Mouse (Mus musculus): ENCODE results near the gene Aes.
A peak's percentile ranks its signal among the peaks of the same experiment; 100 is the strongest.

The Aes gene

DNA sequence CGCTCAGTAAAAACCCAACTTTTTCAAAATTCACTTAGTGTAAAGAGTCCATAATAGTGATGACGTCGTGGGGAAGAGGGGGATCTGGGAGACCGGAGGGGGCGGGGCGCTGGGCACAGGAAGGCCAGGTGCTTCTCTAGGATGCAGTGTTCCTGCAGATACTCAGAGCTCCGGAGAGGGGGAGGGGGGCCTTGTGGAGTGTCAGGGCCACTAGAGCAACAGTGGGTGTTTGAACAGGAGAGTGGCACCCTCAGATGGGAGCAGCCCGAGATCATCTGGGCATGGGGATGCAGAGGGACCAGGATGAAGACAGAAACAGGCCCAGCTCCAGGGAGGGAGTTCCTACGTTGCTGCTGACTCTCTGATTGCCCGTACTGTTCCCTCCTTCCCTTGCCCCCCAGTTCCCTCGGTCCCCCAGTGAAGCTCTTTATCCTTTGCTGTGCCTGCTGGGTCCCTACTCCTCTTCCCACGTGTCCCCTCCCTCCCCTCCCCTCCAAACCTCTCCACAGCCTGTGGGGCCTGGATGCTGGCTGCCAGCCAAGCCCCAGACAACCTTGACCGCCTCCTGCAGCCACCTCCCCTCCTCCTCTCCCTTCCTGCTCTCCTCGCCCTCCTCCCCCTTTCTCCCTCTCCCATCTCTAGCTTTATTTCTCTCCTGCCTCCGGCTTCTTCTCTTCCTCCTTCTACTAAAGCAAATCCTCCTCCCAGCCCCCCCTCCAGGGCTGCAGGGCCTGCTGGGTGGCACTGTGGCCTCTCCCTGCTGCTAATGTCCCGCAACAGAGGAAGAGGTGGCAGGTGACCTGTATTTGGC lies 9.3 kb downstream of the Aes start:
- DNase-seq (ENCODE audit: low spot score) = no peak

DNA sequence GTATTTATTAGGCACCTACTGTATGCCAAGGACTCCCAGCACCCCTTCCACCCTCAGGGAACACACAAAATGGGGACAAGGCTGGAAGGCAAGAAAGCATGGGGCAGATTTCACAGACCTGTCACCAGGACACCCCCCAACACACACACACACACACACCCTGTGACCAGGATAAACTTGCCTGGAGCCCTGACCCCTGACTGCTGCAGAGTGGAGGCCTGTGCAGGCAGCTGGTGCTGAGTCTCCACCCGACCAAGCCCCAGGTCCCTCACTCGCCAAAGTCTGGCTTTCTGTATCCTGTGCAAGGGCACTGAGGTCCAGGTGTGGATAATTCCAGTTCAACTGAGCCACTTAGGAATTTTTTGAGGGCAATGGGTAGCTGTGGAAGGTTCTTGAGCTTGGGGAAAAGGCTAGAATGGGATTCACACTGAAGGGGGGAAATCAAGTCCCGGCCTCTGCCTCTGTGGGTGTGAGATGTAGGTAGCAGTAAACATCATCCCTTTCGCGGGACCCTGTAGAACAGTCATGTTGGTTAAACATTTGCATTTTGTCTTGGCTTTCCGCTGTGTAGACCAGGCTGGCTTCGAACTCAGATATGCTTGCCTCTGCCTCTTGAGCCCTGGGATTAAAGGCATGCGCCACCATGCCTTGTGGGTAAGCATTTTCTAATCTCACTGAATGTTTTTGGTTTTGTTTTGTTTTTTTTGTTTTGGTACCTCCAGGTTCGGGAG lies 10.4 kb downstream of the Aes start:
- DNase-seq (ENCODE audit: low spot score) = no peak

DNA sequence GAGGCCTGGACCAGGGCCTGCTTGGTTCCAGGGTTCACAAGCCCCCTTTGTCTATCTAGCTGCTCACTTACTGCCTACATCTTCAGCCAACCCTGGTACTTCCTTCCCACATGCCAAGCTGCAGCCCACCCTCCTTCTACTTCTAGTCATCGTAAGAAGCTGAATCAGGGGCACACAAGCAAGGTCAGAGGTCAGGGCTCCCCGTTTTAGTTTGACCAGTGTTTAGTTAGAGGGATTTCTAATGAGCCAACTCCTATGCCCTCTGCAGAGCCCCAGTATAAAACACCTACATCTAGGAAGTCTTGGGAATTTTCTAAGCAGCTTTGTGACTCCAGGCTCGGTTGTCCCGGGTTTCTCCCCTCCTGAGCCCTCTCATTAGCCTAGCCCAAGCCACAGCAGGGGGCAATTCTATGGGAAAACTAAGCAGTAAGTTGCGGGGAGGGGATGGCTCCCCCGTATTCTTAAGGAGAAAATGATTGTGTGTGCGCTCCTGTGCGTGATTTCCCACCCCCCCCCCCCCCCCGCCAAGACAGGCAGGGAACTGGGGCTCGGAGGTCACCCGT lies 11.0 kb downstream of the Aes start:
- no peak for DNase-seq (ENCODE audit: low spot score)

DNA sequence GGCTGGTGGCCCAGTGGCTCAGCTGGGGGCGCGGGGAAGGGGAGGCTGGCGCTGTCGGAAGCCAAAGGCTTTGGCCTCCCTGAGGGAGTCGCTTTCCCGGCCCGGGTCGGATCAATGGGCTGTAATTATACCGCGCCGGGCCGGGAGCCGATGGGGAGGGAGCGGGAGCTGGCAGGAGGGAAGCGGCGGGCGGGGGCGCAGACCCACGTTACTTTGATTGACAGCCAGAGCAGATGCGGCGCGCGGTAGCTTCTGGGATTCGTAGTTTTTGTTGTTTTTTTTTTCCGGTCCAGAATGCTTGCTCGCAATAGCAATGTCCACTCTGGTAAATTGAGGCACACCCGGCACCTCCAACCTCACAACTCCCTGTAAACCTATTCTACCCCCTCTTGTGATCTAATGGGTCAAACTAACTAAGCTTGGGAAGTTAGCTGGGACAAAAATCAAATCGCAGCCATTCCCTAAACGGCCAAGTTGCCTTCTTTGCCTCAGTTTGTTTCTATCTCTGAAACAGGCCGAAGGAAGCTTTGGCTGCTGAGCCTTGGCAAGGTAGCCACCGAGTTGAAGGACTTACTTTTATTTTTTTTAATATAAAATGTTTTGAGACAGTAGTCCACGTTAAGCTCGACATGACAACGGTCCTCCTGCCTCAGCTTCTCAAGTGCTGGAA lies 11.7 kb downstream of the Aes start:
- DNase-seq (ENCODE audit: low spot score) = peak; percentile 61

DNA sequence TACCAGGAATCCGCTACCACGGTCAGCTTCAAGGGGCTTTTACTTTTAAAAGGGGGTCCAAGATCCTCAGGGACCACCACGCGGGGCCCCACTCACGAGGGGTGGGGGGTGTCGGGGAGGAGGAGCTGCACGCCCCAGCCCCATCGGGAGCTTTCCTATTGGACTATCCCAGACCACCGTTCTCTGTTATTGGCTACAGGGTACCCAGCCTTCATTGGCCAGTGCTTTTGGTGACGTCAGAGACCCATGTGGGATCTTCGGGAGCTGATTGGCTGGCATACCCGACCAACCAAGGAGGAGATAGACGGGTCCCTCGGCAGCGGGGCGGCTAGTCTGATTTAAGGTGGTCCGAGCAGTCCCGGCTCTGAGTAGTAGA lies 12.2 kb downstream of the Aes start:
- peak; percentile 79 for DNase-seq (ENCODE audit: low spot score)

DNA sequence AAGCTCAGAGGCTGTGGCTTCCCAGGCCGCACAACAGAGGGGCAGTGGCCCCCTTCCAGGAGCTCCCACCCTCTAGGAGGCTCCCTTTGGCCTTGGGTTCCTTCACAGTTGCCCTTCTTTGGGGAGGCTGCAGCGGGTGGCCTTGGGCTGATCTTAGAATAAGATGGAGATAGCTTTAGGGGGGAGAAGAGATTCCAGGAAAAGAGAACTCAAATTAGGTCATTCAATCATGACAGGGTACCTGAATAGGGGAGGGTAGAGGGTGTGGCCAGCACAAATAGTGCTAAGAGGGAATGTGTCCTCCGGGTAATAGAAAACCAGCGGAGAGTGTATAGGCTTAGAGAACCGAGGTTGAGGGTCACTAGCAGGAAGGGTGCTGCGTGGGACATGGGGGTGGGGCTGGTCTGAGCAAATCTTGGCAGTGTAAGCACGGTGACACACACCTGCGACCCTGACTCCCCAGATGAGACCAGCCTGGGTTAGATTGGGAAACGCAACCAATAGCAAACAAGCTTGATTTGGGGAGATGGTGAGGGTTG lies 12.9 kb downstream of the Aes start:
- no peak for DNase-seq (ENCODE audit: low spot score)

DNA sequence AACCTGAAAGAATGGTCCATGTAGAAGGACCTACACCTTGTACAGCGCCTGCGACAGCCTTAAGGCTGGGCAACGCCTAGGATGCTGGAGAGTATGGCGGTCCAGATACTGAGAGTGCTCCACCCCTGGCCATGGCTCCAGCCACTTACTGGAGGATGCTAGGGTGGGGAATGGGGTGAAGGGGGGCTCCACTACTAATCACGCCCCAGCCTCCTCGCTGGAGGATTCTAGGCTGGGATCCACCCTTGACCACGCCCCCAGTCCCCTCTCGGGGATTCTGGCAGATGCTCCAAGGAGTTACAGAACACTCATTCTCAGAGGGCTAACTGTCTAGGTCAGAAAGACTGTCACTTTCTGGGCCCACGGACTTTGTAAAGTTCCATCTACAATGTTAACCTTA lies 13.7 kb downstream of the Aes start:
- DNase-seq (ENCODE audit: low spot score) = no peak

DNA sequence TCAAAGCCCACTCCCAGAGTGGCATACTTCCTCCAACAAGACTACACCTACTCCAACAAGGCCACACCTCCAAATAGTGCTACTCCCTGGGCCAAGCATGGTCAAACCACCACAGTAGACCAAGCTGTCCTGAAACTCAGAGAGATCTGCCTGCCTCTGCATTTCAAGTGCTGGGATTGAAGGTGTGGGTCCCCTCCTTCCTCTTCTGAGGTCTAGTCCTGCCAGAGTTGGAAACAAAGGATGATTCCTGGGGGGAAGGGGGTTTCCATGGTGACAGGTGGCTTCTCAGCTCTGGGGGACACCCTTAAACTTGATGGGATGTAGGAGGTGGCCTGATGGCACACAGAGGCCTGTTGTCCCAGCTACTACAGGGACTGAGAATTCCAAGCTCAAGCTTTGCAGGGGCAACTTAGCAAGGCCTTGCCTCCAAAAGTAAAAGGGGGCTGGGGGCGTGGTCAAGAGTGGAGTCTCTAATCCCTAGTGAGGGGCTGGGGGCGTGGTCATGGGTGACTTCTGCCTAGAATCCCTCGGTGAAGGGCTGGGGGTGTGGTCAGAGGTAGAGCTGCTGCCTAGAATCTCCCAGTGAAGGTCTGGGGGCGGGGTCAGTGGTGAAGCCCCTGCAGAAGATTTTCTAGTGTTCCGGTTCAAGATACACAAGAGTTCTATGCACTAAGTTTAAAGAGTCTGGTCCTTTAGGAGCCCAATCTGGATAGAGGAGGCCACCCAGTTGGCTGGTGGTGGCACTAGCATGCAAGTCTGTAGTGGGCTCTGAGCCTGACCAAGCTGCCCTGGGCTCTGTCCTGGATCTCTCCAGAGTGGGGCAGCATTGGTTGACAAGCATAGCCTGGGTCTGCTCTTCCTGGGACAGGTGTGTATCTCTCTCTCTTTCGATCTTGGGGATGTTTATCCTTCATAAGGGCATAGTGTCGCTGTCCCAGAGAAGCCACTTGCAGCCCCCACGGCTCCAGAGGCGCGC lies 15.1 kb downstream of the Aes start, which contains the start of gene Tle2:
Tle2 (plus strand) TSS at position 481 of the 976 bp plus-strand sequence.
- no peak for DNase-seq (ENCODE audit: low spot score)

DNA sequence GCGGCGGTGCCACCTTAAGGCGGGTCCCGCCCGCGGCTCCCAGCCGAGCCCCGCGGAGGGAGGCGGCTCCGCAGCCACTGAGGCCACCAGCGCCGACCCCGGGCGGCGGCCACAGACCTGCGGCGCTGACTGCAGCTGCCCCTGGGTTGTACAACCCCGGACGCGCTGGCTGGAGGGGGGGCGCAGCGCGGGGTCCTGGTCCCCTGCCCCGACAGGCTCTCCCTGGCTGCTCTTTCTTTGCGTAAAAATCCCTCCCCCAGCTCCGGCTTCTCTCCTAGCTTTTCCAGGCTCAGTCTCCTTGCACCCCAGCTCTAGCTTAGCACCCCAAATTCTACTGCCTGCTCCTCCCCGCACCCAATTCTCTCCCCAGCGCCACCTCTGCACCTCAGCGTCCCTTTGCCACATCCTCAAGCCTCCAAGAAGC lies 15.9 kb downstream of the Aes start:
- DNase-seq (ENCODE audit: low spot score) = no peak

DNA sequence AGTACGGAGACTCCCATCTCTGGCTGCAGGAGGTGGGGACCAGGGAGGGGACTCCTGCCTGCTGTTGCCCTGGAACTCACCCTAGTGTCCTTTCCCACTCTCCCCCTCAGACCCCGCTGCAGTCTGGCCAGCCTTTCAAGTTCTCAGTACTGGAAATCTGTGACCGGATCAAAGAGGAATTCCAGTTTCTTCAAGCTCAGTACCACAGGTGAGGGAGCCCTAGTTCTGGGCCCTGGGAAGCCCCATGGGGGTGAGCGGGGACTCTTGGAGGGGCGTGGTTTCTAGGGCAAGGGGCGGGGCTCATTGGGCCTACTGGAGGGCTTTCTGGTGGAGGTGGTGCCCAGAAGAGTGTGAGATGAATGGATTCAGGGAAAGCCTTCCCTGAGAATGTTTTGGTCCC lies 16.4 kb downstream of the Aes start:
- DNase-seq (ENCODE audit: low spot score) = no peak

DNA sequence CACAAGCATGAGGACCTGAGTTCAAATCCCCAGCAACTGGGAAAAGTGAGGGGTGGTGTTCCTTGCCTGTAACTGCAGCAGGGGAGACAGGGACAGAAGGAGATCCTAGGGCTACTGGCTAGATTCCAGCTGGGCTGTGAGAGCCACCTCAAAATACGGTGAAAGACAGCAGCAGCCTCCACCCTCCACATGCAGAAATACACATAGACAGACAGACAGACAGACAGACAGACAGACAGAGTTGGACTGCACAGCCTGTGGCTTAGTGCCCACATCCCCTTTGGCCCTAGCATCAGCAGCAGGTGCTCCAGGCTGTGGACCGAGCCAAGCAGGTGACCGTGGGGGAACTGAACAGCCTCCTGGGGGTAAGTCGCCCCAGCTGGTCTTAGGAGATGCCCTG lies 20.7 kb downstream of the Aes start:
- DNase-seq (ENCODE audit: low spot score) = no peak

DNA sequence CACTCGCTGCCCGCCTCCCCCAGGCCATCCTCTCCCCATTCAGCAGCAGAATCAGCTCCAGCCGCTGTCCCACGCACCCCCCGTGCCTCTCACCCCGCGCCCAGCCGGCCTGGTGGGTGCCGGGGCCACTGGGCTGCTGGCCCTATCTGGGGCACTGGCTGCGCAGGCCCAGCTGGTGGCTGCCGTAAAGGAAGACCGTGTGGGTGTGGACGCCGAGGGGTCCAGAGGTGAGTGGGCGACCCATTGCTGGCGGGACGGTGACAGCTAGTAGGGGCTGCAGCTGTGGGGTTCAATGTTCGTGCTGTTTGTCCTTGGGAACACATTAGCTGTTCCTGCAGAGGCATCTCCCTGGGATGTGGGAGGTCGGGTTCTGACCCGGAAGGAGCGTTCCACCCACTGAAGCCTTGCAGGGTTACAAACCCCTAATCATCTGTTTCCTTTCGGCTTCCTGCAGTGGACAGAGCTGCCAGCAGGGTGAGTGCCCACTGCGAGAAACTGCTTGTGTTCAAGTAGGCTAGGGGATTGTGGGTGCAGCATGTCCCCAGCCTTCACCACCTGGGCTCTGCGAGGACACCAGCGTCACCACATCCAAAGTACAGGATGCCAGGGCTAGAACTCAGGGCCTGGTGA lies 21.3 kb downstream of the Aes start:
- no peak for DNase-seq (ENCODE audit: low spot score)

DNA sequence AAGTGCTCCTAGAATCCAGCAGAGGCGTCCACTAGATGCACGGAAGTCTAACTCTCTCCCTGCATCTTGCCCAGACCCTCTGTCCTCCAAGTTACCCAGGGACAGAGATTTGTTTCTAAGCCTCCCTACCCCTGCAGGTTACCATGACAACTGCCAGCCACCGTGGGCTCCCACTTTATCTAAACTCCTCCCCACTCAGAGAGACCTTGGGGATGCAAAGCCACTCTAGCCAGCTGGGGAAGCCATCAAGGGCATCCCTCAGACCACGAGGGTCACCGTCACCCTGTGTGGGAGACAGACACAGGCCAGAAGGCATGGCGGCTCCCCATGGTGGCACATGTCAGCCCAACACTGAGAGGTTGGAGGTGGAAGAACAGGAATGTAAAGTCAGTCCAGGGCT lies 24.1 kb downstream of the Aes start:
- no peak for DNase-seq (ENCODE audit: low spot score)

DNA sequence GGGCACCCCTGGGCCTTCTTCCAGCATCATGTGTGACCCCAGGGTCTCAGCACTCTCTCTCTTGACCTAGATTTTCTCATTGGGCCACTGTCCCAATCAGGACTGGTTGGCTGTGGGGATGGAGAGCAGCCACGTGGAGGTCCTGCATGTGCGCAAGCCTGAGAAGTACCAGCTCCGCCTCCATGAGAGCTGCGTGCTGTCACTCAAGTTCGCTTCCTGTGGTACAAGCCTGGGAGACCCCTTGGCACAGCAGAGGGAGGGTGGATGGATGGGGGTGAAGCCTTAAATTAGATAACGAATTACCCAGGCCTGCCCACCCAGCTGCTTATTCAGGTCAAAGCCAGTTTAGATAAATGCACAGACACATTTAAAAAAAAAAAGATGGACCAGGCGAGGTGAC lies 29.5 kb downstream of the Aes start:
- no peak for DNase-seq (ENCODE audit: low spot score)

DNA sequence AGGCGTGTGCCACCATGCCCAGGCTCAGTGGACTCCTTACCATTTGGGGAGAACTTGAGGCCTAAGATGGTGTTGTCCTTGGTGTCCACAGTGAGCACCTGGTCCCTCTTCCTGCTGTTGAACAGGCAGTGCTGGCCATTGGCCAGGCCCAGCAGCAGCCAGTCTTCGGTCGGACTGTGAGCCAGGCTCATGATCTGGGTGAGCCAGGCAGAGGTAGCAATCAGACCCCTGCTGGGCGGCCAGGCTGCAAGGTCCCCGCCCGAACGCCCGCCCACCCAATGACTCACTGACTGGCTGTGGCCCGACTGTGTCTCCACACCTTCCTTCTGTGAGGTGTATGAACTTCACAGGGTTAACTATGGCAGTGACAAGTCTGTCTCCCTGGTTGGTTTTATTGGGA lies 32.6 kb downstream of the Aes start:
- DNase-seq (ENCODE audit: low spot score) = no peak

DNA sequence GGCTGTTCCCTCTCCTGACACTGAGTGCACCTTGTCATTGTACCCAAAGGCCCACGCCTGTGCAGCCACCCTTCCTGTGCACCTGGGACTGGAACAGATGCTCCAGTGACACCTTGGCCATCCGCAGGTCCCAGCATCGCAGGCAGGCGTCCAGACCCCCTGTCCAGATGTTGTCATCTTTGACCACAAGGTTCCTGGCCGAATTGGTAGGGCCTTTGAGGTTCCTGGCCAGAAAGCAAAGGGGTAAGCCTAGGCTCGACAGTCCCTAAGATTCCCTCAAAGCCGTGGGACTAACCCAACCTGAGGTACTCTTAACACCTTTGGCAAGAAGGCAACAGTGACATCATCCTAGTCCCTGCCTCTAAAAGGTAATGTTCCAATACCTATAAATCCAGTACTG lies 33.3 kb downstream of the Aes start:
- no peak for DNase-seq (ENCODE audit: low spot score)

DNA sequence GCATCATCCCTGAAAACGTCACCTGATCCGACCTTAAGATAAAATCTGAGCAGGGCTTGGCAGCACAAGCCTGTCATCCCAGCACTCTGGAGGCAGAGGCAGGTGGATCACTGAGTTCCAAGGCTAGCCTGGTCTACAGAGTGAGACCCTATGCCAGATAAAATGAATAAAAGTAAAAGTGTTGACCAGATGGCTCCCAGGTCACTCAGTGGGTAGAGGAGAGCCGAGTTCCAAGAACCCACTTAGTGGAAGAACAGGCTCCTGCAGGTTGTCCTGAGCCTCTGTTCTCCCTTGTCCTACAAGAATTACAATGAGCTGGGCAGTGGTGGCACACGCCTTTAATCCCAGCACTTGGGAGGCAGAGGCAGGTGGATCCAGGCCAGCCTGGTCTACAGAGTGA lies 33.9 kb downstream of the Aes start:
- DNase-seq (ENCODE audit: low spot score) = no peak

DNA sequence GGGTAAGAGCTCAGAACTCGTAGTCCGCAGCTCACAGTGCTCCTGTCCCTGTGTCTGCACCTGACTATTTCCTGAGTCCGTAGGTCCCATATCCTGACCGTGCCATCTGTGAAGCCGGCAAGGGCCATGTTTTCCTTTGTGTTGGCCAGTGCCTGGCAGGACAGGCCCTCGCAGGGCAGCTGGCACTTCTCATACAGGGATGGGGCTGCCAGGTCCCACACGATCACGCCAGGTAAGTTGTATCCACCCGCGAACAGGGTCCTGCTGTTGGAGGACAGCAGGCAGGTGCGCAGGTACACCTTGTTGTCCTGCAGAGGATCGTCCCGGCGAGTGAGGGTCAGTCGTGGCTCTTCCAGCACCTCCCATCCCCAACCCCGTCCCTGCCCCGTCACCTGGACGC lies 34.6 kb downstream of the Aes start:
- DNase-seq (ENCODE audit: low spot score) = no peak

DNA sequence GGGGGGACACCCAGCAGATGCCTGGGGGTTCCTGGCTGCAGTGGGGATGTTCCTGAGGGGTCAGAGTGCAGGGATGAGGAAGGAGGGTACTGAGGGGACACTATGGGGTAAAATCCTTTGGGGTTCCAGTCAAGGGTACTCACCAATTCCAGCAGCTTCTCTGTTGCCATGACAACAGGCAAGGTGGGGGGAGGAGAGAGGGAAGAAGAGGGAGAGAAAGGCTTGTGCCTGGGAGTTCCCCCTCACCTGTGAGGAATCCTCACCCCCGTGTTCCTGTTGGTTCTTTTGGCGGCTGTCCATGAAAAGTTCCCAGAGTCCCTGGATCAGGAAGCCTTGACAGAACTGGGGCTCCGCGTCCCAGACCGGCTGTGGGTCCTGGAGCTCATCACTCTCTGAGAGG lies 36.3 kb downstream of the Aes start:
- DNase-seq (ENCODE audit: low spot score) = no peak

DNA sequence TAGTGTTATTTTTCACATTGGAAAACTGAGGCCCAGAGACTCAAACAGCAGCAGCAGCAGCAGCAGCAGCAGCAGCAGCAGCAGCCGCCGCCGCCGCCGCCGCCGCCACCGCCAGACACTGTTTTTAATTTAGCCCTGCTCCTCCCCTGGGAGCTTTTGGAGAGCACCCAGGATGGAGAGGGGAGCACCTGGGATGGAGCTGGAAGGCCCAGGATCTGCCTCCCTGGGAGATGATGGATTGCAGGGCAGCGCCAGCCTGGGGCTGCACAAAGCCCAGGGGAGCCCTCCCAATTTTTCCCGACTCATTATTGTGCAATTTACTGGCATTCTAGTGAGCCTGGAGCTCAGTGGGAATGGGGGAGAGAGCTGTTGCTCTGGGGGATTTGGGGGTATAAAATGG lies 37.3 kb downstream of the Aes start:
- DNase-seq (ENCODE audit: low spot score) = no peak
